Mouse (Mus musculus): ENCODE results near the gene Bcat1. TPM values are rescaled to one million over a fixed set of nuclear protein-coding genes. Genes with fewer than 3 reads are reported as not detected.

Bcat1 gene
- total RNA-seq, 2 experiments from 2014 or later = 20.2 to 36.8 TPM

DNA sequence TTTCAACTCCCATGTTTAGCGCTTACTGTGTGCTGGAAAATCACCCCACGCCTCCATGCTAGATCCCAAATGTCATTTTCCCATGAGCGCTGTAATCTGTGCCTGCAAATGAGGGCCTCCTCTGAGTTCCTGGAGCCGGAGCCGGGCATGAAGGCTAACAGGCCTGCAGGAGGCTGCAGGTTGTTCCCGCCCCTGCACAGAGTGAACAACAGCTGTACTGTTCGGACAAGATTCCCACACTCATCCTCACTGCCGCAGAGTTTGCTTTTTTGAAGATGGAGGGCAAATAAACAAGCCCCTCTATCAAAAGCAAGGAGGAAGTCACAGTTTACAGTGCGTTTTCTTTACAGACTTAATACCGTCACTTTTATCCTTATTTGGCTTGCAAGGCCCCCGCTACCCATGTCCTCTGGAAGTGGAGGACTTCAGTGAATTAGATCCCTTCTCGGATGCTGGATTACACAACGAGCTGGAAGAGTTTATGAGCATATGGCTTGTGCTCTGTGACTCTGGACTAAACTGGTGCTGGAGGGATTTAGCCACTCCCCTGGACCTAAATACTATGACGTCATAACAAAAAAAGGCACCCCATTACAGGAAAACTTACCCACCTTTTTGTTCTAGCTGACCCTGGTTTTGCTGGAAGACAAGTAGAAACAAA, 120.0 kb downstream of the Bcat1 start:
- no peak for DNase-seq (ENCODE audit: low spot score in 2 of 2)

DNA sequence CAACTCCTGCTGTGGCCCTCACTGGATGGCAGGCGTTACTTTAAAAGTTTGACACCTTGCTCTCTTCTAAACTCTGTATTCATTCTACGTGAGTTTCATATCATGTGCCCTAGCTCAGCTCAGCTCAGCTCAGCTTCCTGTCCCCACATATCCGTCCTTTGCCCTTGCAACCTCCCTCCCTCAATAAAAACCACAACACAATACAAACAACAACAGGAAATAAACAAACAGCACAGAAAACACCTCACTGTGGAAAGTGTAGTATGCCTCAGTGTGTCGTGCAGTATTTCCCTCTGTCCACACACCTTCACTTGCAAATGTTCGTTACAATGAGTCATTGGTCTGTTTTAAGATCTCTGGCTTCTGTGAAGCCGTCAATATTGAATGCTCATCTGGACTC, 123.1 kb downstream of the Bcat1 start:
- no peak for DNase-seq (ENCODE audit: low spot score in 2 of 2)

DNA sequence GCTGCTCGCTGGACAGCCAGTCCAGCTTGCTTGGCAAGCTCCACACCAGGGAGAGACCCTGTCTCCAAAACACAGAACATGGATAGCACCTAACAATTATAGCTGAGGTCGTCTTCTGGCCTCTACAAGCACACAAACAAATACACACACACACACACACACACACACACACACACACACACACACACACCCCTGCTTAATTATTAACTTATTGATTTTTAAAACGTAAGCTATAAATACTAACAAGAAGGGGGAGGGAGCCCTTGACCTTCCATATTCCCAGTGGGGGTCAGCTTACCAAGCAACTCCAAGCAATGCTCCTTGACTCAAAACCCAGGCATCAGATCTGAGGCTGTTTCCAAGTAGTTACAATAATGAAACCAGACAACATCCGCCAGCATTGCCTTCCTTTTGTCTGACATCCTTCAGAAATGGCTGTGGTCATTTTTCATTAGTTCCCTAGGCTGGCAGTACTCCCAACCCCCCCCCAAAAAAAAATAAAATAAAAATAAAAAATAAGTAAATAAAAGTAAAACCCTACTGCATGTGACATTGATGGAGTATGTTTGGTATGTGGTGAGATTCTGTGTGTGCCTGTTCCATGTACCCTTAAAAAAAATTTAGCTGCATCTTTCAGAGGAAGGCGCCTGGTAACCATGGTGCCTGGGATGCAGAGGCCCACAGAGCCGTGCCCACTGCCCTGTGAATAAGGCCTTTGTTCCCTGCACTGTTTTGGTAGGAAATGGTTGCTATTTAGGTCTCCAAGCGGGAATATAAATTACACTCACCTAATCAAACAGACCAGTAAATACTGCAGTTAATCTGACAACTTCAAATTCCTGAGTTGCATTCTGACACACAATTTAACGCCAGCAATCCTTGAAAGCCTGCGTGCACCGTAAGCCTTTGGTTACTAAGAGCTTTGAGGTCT, 131.3 kb downstream of the Bcat1 start:
- DNase-seq (ENCODE audit: low spot score in 2 of 2) = no peak

Other genes starting within 250 kb of the Bcat1 start
- 1 to 10 TPM; 2.7 to 2.8 TPM for gene Lrmp, start 39.5 kb upstream of the Bcat1 start, total RNA-seq (2021)
- gene Casc1, start 134.8 kb upstream of the Bcat1 start, total RNA-seq (2021) = under 1 TPM; 0.17 to 0.48 TPM
- 100 to 1,000 TPM; 113 to 164 TPM for gene Etfrf1, start 134.9 kb upstream of the Bcat1 start, total RNA-seq (2021)
- 10 to 100 TPM; 39.7 to 50.8 TPM for gene Kras, start 174.1 kb upstream of the Bcat1 start, total RNA-seq (2021)

Measured in adrenal gland, adult 18-20 months (tissue).